Mouse (Mus musculus): ENCODE measurements around the gene Fnbp1. TPM values are rescaled to one million over a fixed set of nuclear protein-coding genes. Genes with fewer than 3 reads are reported as not detected.

Fnbp1 gene
- polyA plus RNA-seq, 1 experiment from 2014 or later = 21.7 TPM

- peaks cover 44% of the 10 kb centered on the region for H3K36me3 ChIP-seq (ENCODE audit: control insufficient read depth, insufficient read depth, low read length)
- H3K4me2 ChIP-seq (ENCODE audit: low read depth, low read length) = no peak overlapping the region
- no peak overlapping the region for H3K27ac ChIP-seq (replicated peaks; ENCODE audit: low read depth, low read length)
- H3K9me3 ChIP-seq (ENCODE audit: control insufficient read depth, low read length) = no peaks in the 10 kb centered on the region
- H3K4me1 ChIP-seq (ENCODE audit: control insufficient read depth, insufficient read depth, low read length) = no peaks in the 10 kb centered on the region
- WGBS = 81% methylated on average over 2 of the region's 2 CpGs
- no peak for ATAC-seq (ENCODE audit: low read depth)
- no peaks in the 10 kb centered on the region for H3K27me3 ChIP-seq (replicated peaks; ENCODE audit: control insufficient read depth, insufficient read depth, low read length)
- H3K9ac ChIP-seq (ENCODE audit: low read depth, low read length) = no peak overlapping the region
- DNase-seq (ENCODE audit: low spot score) = no peak
- H3K4me3 ChIP-seq (ENCODE audit: low read depth, low read length) = no peak overlapping the region
These were observed 121.6 kb downstream of the Fnbp1 start for GRCm38 (mm10) chr2:31020202-31020601.

- 95% methylated on average over 8 of the region's 8 CpGs for WGBS
- Histone ChIP-seq H3K36me3 (ENCODE audit: control insufficient read depth, insufficient read depth, low read length) (peaks cover 44% of the 10 kb centered on the region), H3K4me1 (ENCODE audit: control insufficient read depth, insufficient read depth, low read length) (no peaks in the 10 kb centered on the region), H3K9ac (ENCODE audit: low read depth, low read length) (no peak overlapping the region), H3K4me3 (ENCODE audit: low read depth, low read length) (no peak overlapping the region), H3K27me3 (replicated peaks; ENCODE audit: control insufficient read depth, insufficient read depth, low read length) (no peaks in the 10 kb centered on the region), H3K9me3 (ENCODE audit: control insufficient read depth, low read length) (no peaks in the 10 kb centered on the region), H3K4me2 (ENCODE audit: low read depth, low read length) (no peak overlapping the region), H3K27ac (replicated peaks; ENCODE audit: low read depth, low read length) (no peak overlapping the region)
- no peak for ATAC-seq (ENCODE audit: low read depth)
- DNase-seq (ENCODE audit: low spot score) = no peak
These were observed 122.8 kb downstream of the Fnbp1 start for GRCm38 (mm10) chr2:31019011-31019410.

- Histone ChIP-seq H3K4me1 (ENCODE audit: control insufficient read depth, insufficient read depth, low read length) (no peaks in the 10 kb centered on the region), H3K4me2 (ENCODE audit: low read depth, low read length) (no peak overlapping the region), H3K4me3 (ENCODE audit: low read depth, low read length) (no peak overlapping the region), H3K9me3 (ENCODE audit: control insufficient read depth, low read length) (no peaks in the 10 kb centered on the region), H3K27me3 (replicated peaks; ENCODE audit: control insufficient read depth, insufficient read depth, low read length) (no peaks in the 10 kb centered on the region), H3K27ac (replicated peaks; ENCODE audit: low read depth, low read length) (no peak overlapping the region), H3K36me3 (ENCODE audit: control insufficient read depth, insufficient read depth, low read length) (peaks cover 44% of the 10 kb centered on the region), H3K9ac (ENCODE audit: low read depth, low read length) (no peak overlapping the region)
- DNase-seq (ENCODE audit: low spot score) = no peak
- 82% methylated on average over 8 of the region's 8 CpGs for WGBS
- ATAC-seq (ENCODE audit: low read depth) = no peak
These were observed 123.3 kb downstream of the Fnbp1 start for GRCm38 (mm10) chr2:31018519-31018918.

DNA sequence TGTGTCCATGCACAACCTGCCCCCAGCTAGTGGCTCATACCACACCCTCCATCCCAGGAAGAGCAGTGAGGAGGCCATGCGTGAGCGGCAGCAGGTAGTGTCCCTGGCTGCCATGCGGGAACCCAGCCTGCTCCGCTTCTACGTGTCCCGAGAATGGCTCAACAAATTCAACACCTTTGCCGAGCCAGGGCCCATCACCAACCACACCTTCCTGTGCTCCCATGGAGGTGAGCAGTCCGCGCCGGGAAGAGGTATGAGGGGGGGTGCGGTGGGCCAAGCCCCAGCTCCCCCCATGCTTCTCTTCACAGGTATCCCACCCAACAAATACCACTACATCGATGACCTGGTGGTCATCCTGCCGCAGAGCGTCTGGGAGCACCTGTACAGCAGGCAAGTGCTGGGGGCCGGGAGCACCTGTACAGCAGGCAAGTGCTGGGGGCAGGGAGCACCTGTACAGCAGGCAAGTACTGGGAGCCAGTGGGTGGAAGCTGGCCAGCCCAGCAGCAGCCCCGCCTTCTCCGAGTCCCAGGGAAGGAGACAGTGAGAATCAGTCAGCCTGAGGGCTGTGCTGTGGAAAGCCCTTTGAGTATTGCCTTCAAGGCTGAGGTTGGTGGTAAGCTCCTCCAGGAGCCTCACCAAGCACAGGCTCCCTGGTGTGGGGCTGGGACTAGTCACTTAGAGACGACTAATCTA lies 124.0 kb downstream of the Fnbp1 start:
- Histone ChIP-seq H3K9ac (ENCODE audit: low read depth, low read length) (no peak overlapping the region), H3K27me3 (replicated peaks; ENCODE audit: control insufficient read depth, insufficient read depth, low read length) (no peaks in the 10 kb centered on the region), H3K36me3 (ENCODE audit: control insufficient read depth, insufficient read depth, low read length) (peaks cover 44% of the 10 kb centered on the region), H3K4me3 (ENCODE audit: low read depth, low read length) (no peak overlapping the region), H3K27ac (replicated peaks; ENCODE audit: low read depth, low read length) (no peak overlapping the region), H3K9me3 (ENCODE audit: control insufficient read depth, low read length) (no peaks in the 10 kb centered on the region), H3K4me2 (ENCODE audit: low read depth, low read length) (no peak overlapping the region), H3K4me1 (ENCODE audit: control insufficient read depth, insufficient read depth, low read length) (no peaks in the 10 kb centered on the region)
- no peak for DNase-seq (ENCODE audit: low spot score)
- ATAC-seq (ENCODE audit: low read depth) = no peak
- WGBS = 92% methylated on average over 18 of the region's 18 CpGs

DNA sequence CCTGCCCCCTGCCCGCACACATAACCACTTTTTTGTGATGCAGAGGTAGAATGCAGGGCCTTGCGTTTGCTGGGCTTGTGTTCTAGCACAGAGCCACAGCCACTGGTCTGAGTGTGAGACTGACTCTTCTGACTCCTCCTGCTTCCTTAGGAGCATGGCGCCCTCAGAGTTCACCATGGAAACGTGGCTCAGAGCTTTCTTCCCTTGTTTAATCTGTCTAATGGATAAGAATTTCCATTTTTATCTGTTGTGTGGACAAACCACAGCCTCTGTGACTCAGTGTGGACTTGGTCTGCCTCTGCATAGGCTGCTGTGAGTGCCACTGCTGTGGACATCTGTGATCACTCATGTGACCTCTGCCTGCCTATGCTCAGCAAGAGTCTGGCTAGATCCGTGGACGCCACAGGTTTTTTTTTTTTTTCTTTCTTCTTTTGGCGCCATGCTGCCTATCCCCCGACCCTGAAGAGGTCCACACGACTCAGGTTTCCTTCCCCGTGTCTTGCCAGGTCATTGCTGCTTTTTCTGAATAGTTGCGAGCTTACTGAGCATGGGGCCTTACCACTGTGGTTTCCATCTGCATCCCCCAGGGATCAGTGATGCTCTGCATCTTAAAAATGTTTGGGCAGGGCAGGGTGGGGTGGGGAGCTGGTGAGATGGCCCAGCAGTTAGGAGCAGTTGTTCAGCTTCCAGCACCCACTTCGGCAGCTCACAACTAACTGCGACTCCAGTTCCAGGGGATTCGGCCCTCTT lies 128.3 kb downstream of the Fnbp1 start:
- H3K9ac ChIP-seq (ENCODE audit: low read depth, low read length) = no peak overlapping the region
- no peaks in the 10 kb centered on the region for H3K9me3 ChIP-seq (ENCODE audit: control insufficient read depth, low read length)
- 63% methylated on average over 14 of the region's 14 CpGs for WGBS
- DNase-seq (ENCODE audit: low spot score) = no peak
- no peak overlapping the region for H3K27ac ChIP-seq (replicated peaks; ENCODE audit: low read depth, low read length)
- no peaks in the 10 kb centered on the region for H3K4me1 ChIP-seq (ENCODE audit: control insufficient read depth, insufficient read depth, low read length)
- ATAC-seq (ENCODE audit: low read depth) = no peak
- no peak overlapping the region for H3K4me2 ChIP-seq (ENCODE audit: low read depth, low read length)
- no peaks in the 10 kb centered on the region for H3K27me3 ChIP-seq (replicated peaks; ENCODE audit: control insufficient read depth, insufficient read depth, low read length)
- H3K36me3 ChIP-seq (ENCODE audit: control insufficient read depth, insufficient read depth, low read length) = peaks cover 49% of the 10 kb centered on the region
- H3K4me3 ChIP-seq (ENCODE audit: low read depth, low read length) = no peak overlapping the region

DNA sequence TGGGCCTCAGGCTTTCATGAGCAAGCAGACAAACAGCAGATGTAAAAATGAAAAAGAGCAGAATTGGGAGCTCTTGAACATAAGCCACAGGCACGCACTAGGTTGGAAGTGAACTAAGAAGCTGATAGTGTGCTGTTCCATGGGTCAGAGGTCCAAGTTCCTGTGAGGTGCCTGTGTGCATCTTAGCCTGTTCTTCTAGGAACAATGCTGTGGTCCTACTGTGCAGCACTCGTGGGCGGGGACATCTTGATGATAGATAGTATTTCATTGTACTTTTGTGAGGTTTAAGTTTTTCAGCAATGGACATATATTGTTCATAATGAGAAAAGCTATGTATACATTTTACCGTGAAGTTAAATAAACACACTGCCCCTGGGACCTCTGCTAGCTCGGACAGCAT lies 134.6 kb downstream of the Fnbp1 start:
- WGBS = 90% methylated on average over 5 of the region's 5 CpGs
- H3K36me3 ChIP-seq (ENCODE audit: control insufficient read depth, insufficient read depth, low read length) = peaks cover 63% of the 10 kb centered on the region
- H3K27ac ChIP-seq (replicated peaks; ENCODE audit: low read depth, low read length) = no peak overlapping the region
- no peak overlapping the region for H3K4me3 ChIP-seq (ENCODE audit: low read depth, low read length)
- DNase-seq (ENCODE audit: low spot score) (no peak), ATAC-seq (ENCODE audit: low read depth) (no peak)
- H3K4me2 ChIP-seq (ENCODE audit: low read depth, low read length) = no peak overlapping the region
- H3K9me3 ChIP-seq (ENCODE audit: control insufficient read depth, low read length) = no peaks in the 10 kb centered on the region
- no peak overlapping the region; the same call in 1 of the 2 replicates for H3K9ac ChIP-seq (ENCODE audit: low read depth, low read length)
- H3K27me3 ChIP-seq (replicated peaks; ENCODE audit: control insufficient read depth, insufficient read depth, low read length) = no peaks in the 10 kb centered on the region
- H3K4me1 ChIP-seq (ENCODE audit: control insufficient read depth, insufficient read depth, low read length) = no peaks in the 10 kb centered on the region

- DNase-seq (ENCODE audit: low spot score) = peak; percentile 53
- Histone ChIP-seq H3K27ac (replicated peaks; ENCODE audit: low read depth, low read length) (no peak overlapping the region; the same call in 1 of the 2 replicates), H3K36me3 (ENCODE audit: control insufficient read depth, insufficient read depth, low read length) (peaks cover 59% of the 10 kb centered on the region), H3K27me3 (replicated peaks; ENCODE audit: control insufficient read depth, insufficient read depth, low read length) (no peaks in the 10 kb centered on the region), H3K9me3 (ENCODE audit: control insufficient read depth, low read length) (no peaks in the 10 kb centered on the region), H3K4me2 (ENCODE audit: low read depth, low read length) (no peak overlapping the region), H3K4me1 (ENCODE audit: control insufficient read depth, insufficient read depth, low read length) (no peaks in the 10 kb centered on the region), H3K4me3 (ENCODE audit: low read depth, low read length) (no peak overlapping the region), H3K9ac (ENCODE audit: low read depth, low read length) (no peak overlapping the region)
- WGBS = 73% methylated on average over 5 of the region's 5 CpGs
- peak; percentile 58; the same call in 1 of the 2 replicates for ATAC-seq (ENCODE audit: low read depth)
These were observed 135.4 kb downstream of the Fnbp1 start for GRCm38 (mm10) chr2:31006434-31006833.

DNA sequence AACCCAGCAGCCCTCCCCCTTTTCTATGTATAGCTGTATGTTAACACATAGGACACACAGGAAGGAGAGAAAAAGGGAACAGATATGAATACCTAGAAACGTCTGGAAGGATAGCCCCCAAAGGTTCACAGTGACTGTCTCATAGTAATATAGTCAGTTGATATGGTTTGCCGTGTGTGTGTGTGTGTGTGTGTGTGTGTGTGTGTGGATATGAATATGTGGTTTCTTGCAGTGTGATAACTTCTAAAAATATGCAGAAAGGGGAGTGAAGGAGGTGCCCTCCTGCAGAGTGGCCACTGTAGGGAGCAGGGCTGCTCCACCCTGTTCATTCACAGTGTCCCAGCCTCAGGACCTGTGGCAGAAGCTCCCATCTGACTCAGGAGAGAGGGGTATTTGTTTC lies 136.4 kb downstream of the Fnbp1 start:
- Histone ChIP-seq H3K4me1 (ENCODE audit: control insufficient read depth, insufficient read depth, low read length) (no peaks in the 10 kb centered on the region), H3K27me3 (replicated peaks; ENCODE audit: control insufficient read depth, insufficient read depth, low read length) (no peaks in the 10 kb centered on the region), H3K4me2 (ENCODE audit: low read depth, low read length) (no peak overlapping the region), H3K4me3 (ENCODE audit: low read depth, low read length) (no peak overlapping the region), H3K36me3 (ENCODE audit: control insufficient read depth, insufficient read depth, low read length) (peaks cover 49% of the 10 kb centered on the region), H3K27ac (replicated peaks; ENCODE audit: low read depth, low read length) (no peak overlapping the region), H3K9ac (ENCODE audit: low read depth, low read length) (no peak overlapping the region), H3K9me3 (ENCODE audit: control insufficient read depth, low read length) (no peaks in the 10 kb centered on the region)
- ATAC-seq (ENCODE audit: low read depth) (no peak), DNase-seq (ENCODE audit: low spot score) (no peak)
- WGBS = 80% methylated on average over 2 of the region's 2 CpGs

DNA sequence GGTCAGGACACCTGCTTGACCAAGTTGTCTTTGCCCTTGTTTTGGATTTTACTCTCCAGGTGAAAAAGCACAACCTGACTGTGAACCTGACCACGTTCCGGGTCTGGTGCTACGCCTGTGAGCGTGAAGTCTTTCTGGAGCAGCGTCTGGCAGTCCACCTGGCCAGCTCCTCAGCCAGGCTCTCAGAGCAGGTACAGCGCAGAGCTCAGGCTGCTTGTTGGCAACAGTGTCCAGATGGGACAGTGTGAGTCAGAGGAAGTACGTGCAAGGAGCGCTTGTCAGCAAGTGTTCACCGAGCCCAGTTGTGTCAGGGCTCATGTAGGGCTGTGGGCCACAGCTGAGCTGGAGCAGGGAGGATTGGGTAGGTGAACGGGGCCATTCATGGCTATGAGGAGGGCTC lies 139.0 kb downstream of the Fnbp1 start:
- DNase-seq (ENCODE audit: low spot score) (no peak), ATAC-seq (ENCODE audit: low read depth) (no peak)
- no peaks in the 10 kb centered on the region for H3K27me3 ChIP-seq (replicated peaks; ENCODE audit: control insufficient read depth, insufficient read depth, low read length)
- H3K36me3 ChIP-seq (ENCODE audit: control insufficient read depth, insufficient read depth, low read length) = peaks cover 45% of the 10 kb centered on the region
- H3K4me1 ChIP-seq (ENCODE audit: control insufficient read depth, insufficient read depth, low read length) = no peaks in the 10 kb centered on the region
- H3K27ac ChIP-seq (replicated peaks; ENCODE audit: low read depth, low read length) = no peak overlapping the region
- WGBS = 92% methylated on average over 10 of the region's 10 CpGs
- no peak overlapping the region for H3K4me2 ChIP-seq (ENCODE audit: low read depth, low read length)
- no peaks in the 10 kb centered on the region for H3K9me3 ChIP-seq (ENCODE audit: control insufficient read depth, low read length)
- no peak overlapping the region for H3K9ac ChIP-seq (ENCODE audit: low read depth, low read length)
- H3K4me3 ChIP-seq (ENCODE audit: low read depth, low read length) = no peak overlapping the region

All from embryonic facial prominence, embryonic 14.5 days (tissue).